Mouse (Mus musculus): ENCODE results near the gene H2-T23. TPM values are rescaled to one million over a fixed set of nuclear protein-coding genes. Genes with fewer than 3 reads are reported as not detected.
"Not testable (repeated sequence)": the region's sequence is repeated elsewhere in the genome, so short reads cannot be mapped to it uniquely, and the experiment has no call there.

Gene H2-T23
- polyA plus RNA-seq, 1 experiment from 2014 or later, result 3.1 TPM

DNA sequence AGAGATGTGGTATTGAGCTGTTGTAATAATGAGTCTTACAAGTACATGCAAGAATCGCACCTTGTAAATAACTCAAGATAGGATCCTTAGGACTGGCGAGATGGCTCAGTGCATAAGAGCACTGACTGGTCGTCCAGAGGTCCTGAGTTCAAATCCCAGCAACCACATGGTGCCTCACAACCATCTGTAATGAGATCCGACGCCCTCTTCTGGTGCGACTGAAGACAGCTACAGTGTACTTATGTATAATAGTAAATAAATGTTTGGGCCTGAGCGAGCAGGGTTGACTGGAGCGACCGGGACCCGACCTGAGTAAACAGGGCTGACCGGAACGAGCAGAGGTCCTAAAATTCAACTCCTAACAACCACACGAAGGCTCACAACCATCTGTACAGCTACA, 3.5 kb upstream of the H2-T23 start:
- not testable (repeated sequence) for H3K27me3 ChIP-seq (ENCODE audit: control insufficient read depth, insufficient read depth, low read length); H3K4me2 ChIP-seq; H3K9me3 ChIP-seq (replicated peaks; ENCODE audit: control insufficient read depth, low read length); H3K36me3 ChIP-seq (ENCODE audit: control insufficient read depth, insufficient read depth, low read length); ATAC-seq (replicated peaks; ENCODE audit: insufficient number of reproducible peaks, low FRiP score, low TSS enrichment); H3K27ac ChIP-seq (ENCODE audit: low read depth, low read length); H3K9ac ChIP-seq (ENCODE audit: low read depth, low read length); H3K4me1 ChIP-seq (ENCODE audit: control insufficient read depth, insufficient read depth, low read length); H3K4me3 ChIP-seq (ENCODE audit: low read depth, low read length)
- WGBS (ENCODE audit: insufficient replicate concordance), result 77% methylated on average over 13 of the region's 13 CpGs

DNA sequence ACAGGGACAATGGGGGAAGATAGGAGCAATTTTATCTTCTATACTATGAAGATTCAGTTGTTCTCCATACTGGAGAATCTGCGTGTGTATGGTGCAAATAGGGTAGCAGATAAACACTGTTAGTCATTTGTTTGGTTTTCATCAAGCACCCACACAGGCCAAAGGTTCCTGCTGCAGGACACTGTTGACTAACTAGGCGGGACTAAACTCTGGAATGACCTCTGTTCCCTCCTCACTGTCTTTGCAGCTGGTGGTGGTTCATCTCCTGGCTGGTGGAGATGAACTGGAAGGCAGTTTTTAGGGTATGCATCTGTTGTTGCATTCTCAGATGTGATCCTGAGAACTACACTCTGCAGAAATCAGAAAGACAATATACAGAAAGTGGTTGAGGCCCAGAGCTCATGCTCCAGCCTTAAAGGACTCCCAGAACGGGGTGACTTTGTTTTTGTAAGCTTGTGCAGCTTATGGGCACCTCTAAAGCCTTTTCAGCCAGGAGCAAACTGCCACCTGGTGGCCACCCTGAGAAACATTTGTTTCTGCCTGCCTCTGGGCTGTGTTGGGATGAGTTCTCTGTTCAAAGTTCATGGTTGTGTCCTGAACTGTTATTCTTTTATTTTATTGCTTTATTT, 2.5 kb upstream of the H2-T23 start:
- H3K9me3 ChIP-seq (replicated peaks; ENCODE audit: control insufficient read depth, low read length); H3K27ac ChIP-seq (ENCODE audit: low read depth, low read length); H3K4me2 ChIP-seq; H3K4me1 ChIP-seq (ENCODE audit: control insufficient read depth, insufficient read depth, low read length); H3K4me3 ChIP-seq (ENCODE audit: low read depth, low read length); H3K36me3 ChIP-seq (ENCODE audit: control insufficient read depth, insufficient read depth, low read length); ATAC-seq (replicated peaks; ENCODE audit: insufficient number of reproducible peaks, low FRiP score, low TSS enrichment); H3K27me3 ChIP-seq (ENCODE audit: control insufficient read depth, insufficient read depth, low read length); H3K9ac ChIP-seq (ENCODE audit: low read depth, low read length): not testable (repeated sequence)
- 24% methylated on average over 3 of the region's 3 CpGs for WGBS (ENCODE audit: insufficient replicate concordance)

DNA sequence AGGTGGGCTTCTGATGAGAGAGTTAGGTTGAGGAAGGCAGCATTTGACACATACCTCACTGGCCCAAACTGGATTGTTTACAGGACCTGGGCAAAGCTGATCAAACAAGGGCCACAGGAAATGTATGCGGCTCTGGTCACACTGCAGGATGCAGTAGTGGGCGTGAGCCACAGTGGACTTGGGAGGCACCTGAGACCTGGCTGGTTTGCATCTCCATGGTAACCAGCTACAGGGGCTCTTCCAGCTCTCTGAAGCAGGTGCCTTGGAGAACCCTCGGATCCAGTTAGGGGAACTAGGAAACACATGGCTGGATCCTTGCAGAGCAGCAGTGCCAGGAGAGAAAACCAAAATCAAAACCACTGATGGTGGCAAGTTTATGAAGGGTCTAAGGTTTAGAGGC, 1.9 kb upstream of the H2-T23 start:
- H3K9ac ChIP-seq (ENCODE audit: low read depth, low read length); ATAC-seq (replicated peaks; ENCODE audit: insufficient number of reproducible peaks, low FRiP score, low TSS enrichment); H3K9me3 ChIP-seq (replicated peaks; ENCODE audit: control insufficient read depth, low read length); H3K4me2 ChIP-seq; H3K36me3 ChIP-seq (ENCODE audit: control insufficient read depth, insufficient read depth, low read length); H3K27me3 ChIP-seq (ENCODE audit: control insufficient read depth, insufficient read depth, low read length); H3K27ac ChIP-seq (ENCODE audit: low read depth, low read length); H3K4me1 ChIP-seq (ENCODE audit: control insufficient read depth, insufficient read depth, low read length); H3K4me3 ChIP-seq (ENCODE audit: low read depth, low read length): not testable (repeated sequence)
- whole genome bisulfite sequencing (ENCODE audit: insufficient replicate concordance), result 56% methylated on average over 3 of the region's 3 CpGs

DNA sequence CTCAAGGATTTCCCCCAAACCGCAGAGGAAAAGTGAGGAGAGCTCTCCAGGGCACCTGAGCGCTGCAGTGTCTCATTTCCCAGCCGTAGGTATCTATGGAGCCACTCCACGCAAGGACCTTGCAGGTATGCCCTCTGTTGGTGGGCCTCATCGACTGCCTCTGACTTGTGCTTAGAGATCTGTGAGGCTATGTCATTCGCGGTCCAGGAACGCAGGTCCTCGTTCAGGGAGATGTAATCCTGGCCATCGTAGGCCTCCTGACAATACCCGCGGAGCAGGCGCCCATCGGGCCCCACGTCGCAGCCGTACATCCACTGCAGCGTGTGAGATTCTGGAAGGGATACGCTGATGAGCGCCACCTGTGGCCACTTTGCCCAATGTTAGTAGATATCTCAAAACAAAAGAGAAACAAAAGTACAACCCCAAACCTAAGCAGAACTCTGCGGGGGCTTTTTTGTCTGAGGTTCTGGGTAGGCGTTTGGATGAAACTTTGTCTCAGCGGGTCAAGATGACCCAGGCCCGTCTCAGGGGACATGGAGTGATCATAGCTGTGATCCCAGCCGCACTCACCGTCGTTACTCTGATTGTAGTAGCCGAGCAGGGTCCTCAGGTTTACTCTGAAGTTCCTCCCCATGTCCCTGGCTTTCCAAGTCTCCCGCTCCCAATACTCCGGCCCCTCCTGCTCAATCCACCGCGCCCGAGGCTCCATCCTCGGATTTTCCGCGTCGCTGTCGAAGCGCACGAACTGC, 898 bp downstream of the H2-T23 start:
- peak; percentile 35; the same call in 1 of the 2 replicates for ATAC-seq (replicated peaks; ENCODE audit: insufficient number of reproducible peaks, low FRiP score, low TSS enrichment)
- not testable (repeated sequence) for H3K4me1 ChIP-seq (ENCODE audit: control insufficient read depth, insufficient read depth, low read length); H3K27ac ChIP-seq (ENCODE audit: low read depth, low read length); H3K36me3 ChIP-seq (ENCODE audit: control insufficient read depth, insufficient read depth, low read length); H3K27me3 ChIP-seq (ENCODE audit: control insufficient read depth, insufficient read depth, low read length); H3K9me3 ChIP-seq (replicated peaks; ENCODE audit: control insufficient read depth, low read length)
- H3K4me2 ChIP-seq, result peak overlapping the region; percentile 84
- WGBS (ENCODE audit: insufficient replicate concordance), result 3% methylated on average over 40 of the region's 40 CpGs
- 0 out of 2 replicates have a peak overlapping the region, but pooled peaks have one; percentile 39 for H3K9ac ChIP-seq (ENCODE audit: low read depth, low read length)
- peak overlapping the region; percentile 49 for H3K4me3 ChIP-seq (ENCODE audit: low read depth, low read length)

DNA sequence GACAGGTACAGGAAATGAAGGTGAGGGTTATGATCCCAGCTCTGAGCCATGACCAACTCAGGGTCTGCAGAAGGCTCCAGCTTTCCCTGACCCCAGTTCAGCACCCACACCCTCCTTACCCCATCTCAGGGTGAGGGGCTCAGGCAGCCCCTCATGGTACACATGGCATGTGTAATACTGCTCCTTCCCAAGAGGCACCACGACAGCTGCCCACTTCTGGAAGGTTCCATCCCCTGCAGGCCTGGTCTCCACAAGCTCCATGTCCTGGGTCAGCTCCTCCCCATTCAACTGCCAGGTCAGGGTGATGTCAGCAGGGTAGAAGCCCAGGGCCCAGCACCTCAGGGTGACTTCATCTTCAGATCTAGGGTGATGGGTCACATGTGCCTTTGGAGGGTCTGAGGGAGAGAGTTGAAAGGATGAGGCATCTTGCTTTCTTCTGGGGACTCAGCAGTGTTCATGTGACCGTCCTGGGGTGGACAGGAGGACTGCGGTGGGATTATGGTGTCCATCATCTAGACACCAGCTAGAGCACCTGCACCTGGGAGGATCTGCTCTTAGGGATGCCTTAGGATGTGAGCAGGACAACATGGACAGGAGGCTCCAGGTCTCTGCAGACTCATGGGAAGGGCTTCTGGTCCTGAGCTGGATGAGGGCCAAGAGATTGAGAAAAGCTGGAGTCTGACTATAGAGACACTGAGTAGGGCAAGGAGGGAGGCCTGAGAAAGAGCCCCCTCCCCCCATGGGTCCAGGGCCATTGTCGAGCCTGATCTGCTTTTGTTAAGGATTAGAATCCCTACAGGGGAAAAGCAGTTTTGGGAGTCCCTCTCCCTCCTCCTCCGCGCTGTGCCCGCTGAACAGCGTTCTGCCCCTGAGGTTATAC, 1.7 kb downstream of the H2-T23 start:
- not testable (repeated sequence) for H3K9me3 ChIP-seq (replicated peaks; ENCODE audit: control insufficient read depth, low read length); H3K36me3 ChIP-seq (ENCODE audit: control insufficient read depth, insufficient read depth, low read length); H3K27me3 ChIP-seq (ENCODE audit: control insufficient read depth, insufficient read depth, low read length); H3K4me1 ChIP-seq (ENCODE audit: control insufficient read depth, insufficient read depth, low read length); H3K9ac ChIP-seq (ENCODE audit: low read depth, low read length); H3K27ac ChIP-seq (ENCODE audit: low read depth, low read length); H3K4me3 ChIP-seq (ENCODE audit: low read depth, low read length); ATAC-seq (replicated peaks; ENCODE audit: insufficient number of reproducible peaks, low FRiP score, low TSS enrichment)
- WGBS (ENCODE audit: insufficient replicate concordance), result 67% methylated on average over 8 of the region's 8 CpGs
- H3K4me2 ChIP-seq, result peak overlapping the region; percentile 84

DNA sequence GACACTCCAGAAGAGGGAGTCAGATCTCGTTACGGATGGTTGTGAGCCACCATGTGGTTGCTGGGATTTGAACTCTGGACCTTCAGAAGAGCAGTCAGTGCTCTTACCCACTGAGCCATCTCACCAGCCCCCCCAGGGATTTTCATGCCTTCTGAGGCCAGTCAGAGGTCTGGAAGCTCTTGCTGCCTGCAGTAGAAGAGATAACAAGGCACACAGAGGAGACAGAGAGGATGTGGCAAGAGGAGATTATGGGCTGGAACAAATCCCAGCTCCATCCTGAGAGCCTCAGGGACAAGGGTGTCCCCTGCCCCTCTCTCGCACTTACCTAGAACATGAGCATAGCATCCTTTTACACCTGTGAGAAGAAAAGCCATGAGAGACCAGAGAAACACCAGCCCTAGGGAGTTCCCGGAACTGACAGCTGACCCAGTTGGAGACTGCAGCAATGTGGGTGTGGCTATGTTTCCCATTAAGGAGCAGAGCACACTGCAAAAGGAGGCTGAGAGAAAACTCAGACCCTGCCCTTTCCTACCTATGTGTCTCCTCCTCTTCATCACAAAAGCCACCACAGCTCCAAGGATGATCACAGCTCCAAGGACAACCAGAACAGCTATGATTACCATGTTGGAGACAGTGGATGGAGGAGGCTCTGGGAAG, 2.5 kb downstream of the H2-T23 start:
- not testable (repeated sequence) for H3K9me3 ChIP-seq (replicated peaks; ENCODE audit: control insufficient read depth, low read length); H3K4me2 ChIP-seq; H3K36me3 ChIP-seq (ENCODE audit: control insufficient read depth, insufficient read depth, low read length); ATAC-seq (replicated peaks; ENCODE audit: insufficient number of reproducible peaks, low FRiP score, low TSS enrichment); H3K9ac ChIP-seq (ENCODE audit: low read depth, low read length); H3K4me3 ChIP-seq (ENCODE audit: low read depth, low read length); H3K27ac ChIP-seq (ENCODE audit: low read depth, low read length); H3K27me3 ChIP-seq (ENCODE audit: control insufficient read depth, insufficient read depth, low read length); H3K4me1 ChIP-seq (ENCODE audit: control insufficient read depth, insufficient read depth, low read length)
- 77% methylated on average over 2 of the region's 4 CpGs for WGBS (ENCODE audit: insufficient replicate concordance)

DNA sequence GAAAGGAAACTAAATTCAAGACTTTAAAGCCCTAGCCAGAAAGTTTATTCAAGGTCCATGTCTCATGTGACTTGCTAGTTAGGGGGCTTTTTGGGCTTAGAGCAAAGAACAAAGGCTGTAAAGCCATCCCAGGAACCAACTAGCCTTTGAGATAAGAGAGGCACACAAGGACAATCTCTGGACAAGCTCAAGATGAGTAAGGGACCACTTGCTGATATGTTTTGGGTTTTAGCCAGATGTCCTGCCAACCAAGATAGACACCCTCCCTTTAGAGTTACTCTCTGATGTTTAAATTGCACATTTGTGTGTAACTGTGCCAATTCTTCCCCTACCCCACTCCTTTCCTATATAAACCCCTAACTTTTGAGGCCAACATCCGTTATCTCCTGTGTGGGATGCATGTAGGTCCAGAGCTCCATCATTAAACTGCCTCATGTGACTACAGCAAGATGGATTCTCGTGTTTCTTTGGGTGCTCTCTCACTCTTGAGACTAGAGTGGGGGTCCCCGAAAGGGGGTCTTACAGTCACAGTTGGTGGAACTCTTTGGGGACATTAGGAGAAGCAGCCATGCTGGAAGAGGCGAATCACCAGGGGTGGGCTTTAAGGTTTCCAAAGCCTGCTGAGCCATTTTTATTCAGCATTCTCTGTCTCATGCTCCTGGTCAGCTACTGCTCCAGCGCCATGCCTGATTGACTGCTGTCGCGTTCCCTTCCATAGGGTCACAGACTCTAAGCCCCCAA, 3.6 kb downstream of the H2-T23 start:
- Histone ChIP-seq H3K27ac (ENCODE audit: low read depth, low read length) (no peak overlapping the region), H3K27me3 (ENCODE audit: control insufficient read depth, insufficient read depth, low read length) (no peaks in the 10 kb centered on the region), H3K4me2 (no peak overlapping the region), H3K4me3 (ENCODE audit: low read depth, low read length) (no peak overlapping the region), H3K9me3 (replicated peaks; ENCODE audit: control insufficient read depth, low read length) (no peaks in the 10 kb centered on the region), H3K36me3 (ENCODE audit: control insufficient read depth, insufficient read depth, low read length) (no peaks in the 10 kb centered on the region), H3K4me1 (ENCODE audit: control insufficient read depth, insufficient read depth, low read length) (no peaks in the 10 kb centered on the region), H3K9ac (ENCODE audit: low read depth, low read length) (no peak overlapping the region)
- 80% methylated on average over 7 of the region's 7 CpGs for WGBS (ENCODE audit: insufficient replicate concordance)
- ATAC-seq (replicated peaks; ENCODE audit: insufficient number of reproducible peaks, low FRiP score, low TSS enrichment), result no peak

DNA sequence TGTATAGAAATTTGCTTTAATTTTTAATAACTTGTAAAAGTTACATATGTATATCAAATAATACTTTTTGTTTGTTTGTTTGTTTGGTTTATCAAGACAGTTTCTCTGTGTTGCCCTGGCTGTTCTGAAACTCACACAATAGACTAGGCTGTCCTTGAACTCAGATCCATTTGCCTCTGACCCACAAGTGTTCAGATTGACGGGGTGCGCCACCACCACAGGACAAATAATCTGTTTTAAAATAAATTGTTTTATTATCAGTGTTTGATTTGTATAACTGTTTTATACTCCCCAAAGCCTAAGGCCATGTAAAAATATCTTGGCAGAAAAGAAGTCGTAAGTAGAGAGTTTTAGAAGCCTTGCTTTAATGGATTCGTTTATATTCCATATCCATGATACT, 5.0 kb downstream of the H2-T23 start:
- no peak for ATAC-seq (replicated peaks; ENCODE audit: insufficient number of reproducible peaks, low FRiP score, low TSS enrichment)
- H3K9ac ChIP-seq (ENCODE audit: low read depth, low read length), result no peak overlapping the region

More for the DNA sequence above, 5.0 kb downstream of the H2-T23 start:
- H3K27ac ChIP-seq (ENCODE audit: low read depth, low read length), result no peak overlapping the region
- WGBS (ENCODE audit: insufficient replicate concordance), result 88% methylated on average over 4 of the region's 4 CpGs
- no peaks in the 10 kb centered on the region for H3K9me3 ChIP-seq (replicated peaks; ENCODE audit: control insufficient read depth, low read length)
- H3K4me3 ChIP-seq (ENCODE audit: low read depth, low read length), result no peak overlapping the region
- no peak overlapping the region for H3K4me2 ChIP-seq
- no peaks in the 10 kb centered on the region for H3K36me3 ChIP-seq (ENCODE audit: control insufficient read depth, insufficient read depth, low read length)
- H3K27me3 ChIP-seq (ENCODE audit: control insufficient read depth, insufficient read depth, low read length), result no peaks in the 10 kb centered on the region
- peaks cover 3% of the 10 kb centered on the region; the same call in 1 of the 2 replicates for H3K4me1 ChIP-seq (ENCODE audit: control insufficient read depth, insufficient read depth, low read length)
